Mouse (Mus musculus) hindbrain, embryonic 16.5 days (tissue): ENCODE results near the gene Mbnl1. TPM values are rescaled to one million over a fixed set of nuclear protein-coding genes. Genes with fewer than 3 reads are reported as not detected.

Experiments used
- ATAC-seq: fragments of 200-750 bp; cut with Nextera tagmentation; 2 replicates; pipeline ENCODE4 v1.8.0; 2017; ENCODE audit warnings: moderate TSS enrichment, moderate library complexity
- H3K27ac ChIP-seq: fragments of 300-500 bp; sonication (generic); 2 replicates; pipeline ENCODE4 v1.5.1; 2014; ENCODE audit warnings: low read depth, mild to moderate bottlenecking, control low read depth, low read length, moderate library complexity
- H3K27me3 ChIP-seq: fragments of 300-500 bp; sonication (generic); replicated peaks from 2 replicates; pipeline ENCODE4 v1.6.1; 2014; ENCODE audit warnings: low read length; ENCODE audit not compliant: control insufficient read depth, insufficient read depth
- H3K36me3 ChIP-seq: fragments of 300-500 bp; sonication (generic); 2 replicates; pipeline ENCODE4 v1.6.1; 2014; ENCODE audit warnings: mild to moderate bottlenecking, low read length, moderate library complexity, mixed read lengths; ENCODE audit not compliant: control insufficient read depth, insufficient read depth
- H3K4me1 ChIP-seq: fragments of 300-500 bp; sonication (generic); 2 replicates; pipeline ENCODE4 v1.6.1; 2014; ENCODE audit warnings: low read depth, low read length; ENCODE audit not compliant: control insufficient read depth, insufficient read depth
- H3K4me2 ChIP-seq: fragments of 300-500 bp; sonication (generic); 2 replicates; pipeline ENCODE4 v1.6.1; 2014; ENCODE audit warnings: mild to moderate bottlenecking, low read length, control low read depth, moderate library complexity
- H3K4me3 ChIP-seq: fragments of 300-500 bp; sonication (generic); 2 replicates; pipeline ENCODE4 v1.5.1; 2014; ENCODE audit warnings: mild to moderate bottlenecking, low read length, control low read depth, moderate library complexity
- H3K9ac ChIP-seq: fragments of 300-500 bp; sonication (generic); 2 replicates; pipeline ENCODE4 v1.6.1; 2014; ENCODE audit warnings: low read depth, mild to moderate bottlenecking, control low read depth, low read length, moderate library complexity
- H3K9me3 ChIP-seq: fragments of 300-500 bp; sonication (generic); 2 replicates; pipeline ENCODE4 v1.6.1; 2014; ENCODE audit warnings: mild to moderate bottlenecking, low read length, moderate library complexity; ENCODE audit not compliant: control insufficient read depth
- WGBS: fragments of 180-500 bp; shearing (Covaris S2); extraction: QIAGEN DNeasy Blood & Tissue Kit; methylation state at CpG from one replicate; pipeline ENCODE4 v1.1.7; 2014; 5-methylcytosine and 5-hydroxymethylcytosine counted together
- polyA plus RNA-seq: library from polyadenylated mRNA; unstranded; fragments of >200 nt; fragmentation: Nextera tagmentation; extraction: Ambion mirVana; gene quantifications from 2 replicates; pipeline ENCODE4 v1.2.1, GENCODE M21; 2015

Gene Mbnl1
- polyA plus RNA-seq, 1 experiment from 2014 or later: 45.0 TPM

DNA sequence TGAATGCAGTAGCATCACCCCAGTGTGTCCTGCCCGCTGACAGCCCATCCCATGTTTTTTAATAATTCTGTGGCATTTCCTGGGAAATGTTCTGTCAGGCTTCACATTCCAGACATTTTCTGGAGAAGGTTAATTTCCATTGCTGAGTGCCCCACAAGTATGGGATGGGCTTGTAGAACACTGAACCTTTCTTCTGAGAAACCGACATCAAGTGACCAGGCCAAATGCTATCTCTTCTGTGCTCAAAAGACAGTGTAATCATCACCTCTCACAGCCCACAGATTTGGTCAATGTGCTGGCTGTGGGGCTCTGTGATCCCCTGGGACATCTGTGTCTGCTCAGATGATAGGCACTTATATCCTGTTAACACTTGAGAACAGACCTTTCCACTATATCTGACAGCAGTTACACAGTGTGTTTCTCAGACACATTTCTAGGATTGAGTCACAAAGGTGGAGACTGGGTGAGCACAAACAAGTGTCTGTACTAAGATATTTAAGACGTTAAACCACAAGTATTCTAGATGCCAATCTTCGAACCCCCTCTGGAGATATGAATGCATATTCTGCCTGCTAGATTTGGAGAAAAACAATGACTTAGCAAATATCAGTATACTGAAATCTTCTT is 130.4 kb downstream of the Mbnl1 start:
- Histone ChIP-seq H3K9me3 (no peaks in the 10 kb centered on the region), H3K9ac (no peak overlapping the region), H3K4me1 (no peaks in the 10 kb centered on the region), H3K4me2 (no peak overlapping the region), H3K36me3 (no peaks in the 10 kb centered on the region), H3K27ac (no peak overlapping the region), H3K27me3 (no peaks in the 10 kb centered on the region), H3K4me3 (no peak overlapping the region)
- ATAC-seq: no peak
- 86% methylated on average over 4 of the region's 4 CpGs for WGBS

GRCm38 (mm10) chr3:60603637-60604036 is 131.0 kb downstream of the Mbnl1 start:
- no peaks in the 10 kb centered on the region for H3K36me3 ChIP-seq
- 92% methylated on average over 4 of the region's 4 CpGs for WGBS
- no peaks in the 10 kb centered on the region for H3K9me3 ChIP-seq
- no peak for ATAC-seq
- no peak overlapping the region for H3K9ac ChIP-seq
- no peaks in the 10 kb centered on the region for H3K27me3 ChIP-seq
- H3K4me2 ChIP-seq: no peak overlapping the region
- H3K4me3 ChIP-seq: no peak overlapping the region
- no peaks in the 10 kb centered on the region for H3K4me1 ChIP-seq
- no peak overlapping the region for H3K27ac ChIP-seq

DNA sequence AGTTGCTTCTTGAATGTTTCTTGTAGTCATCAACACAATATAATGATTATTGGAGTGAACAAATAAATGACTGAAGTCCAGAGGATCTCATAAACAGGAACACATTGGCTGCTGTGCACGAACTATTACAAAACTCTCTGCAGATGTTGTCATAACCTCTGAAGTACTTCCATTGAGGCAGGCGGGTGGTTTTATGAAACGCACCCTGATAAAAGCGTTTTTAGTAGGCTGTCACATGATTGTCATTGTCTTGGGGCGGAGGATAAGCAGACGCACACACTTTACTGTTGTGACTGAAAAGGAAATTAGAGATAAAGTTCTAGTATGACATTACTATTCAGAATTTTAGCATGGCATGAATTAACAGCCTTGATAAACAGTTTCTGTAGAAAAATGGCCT is 131.6 kb downstream of the Mbnl1 start:
- Histone ChIP-seq H3K4me2 (no peak overlapping the region), H3K4me3 (no peak overlapping the region), H3K9me3 (no peaks in the 10 kb centered on the region), H3K27ac (no peak overlapping the region), H3K9ac (no peak overlapping the region), H3K36me3 (no peaks in the 10 kb centered on the region), H3K4me1 (no peaks in the 10 kb centered on the region), H3K27me3 (no peaks in the 10 kb centered on the region)
- WGBS: 91% methylated on average over 6 of the region's 6 CpGs
- ATAC-seq: no peak

- H3K4me1 ChIP-seq: no peaks in the 10 kb centered on the region
- H3K4me3 ChIP-seq: no peak overlapping the region
- 7% methylated on average over 2 of the region's 2 CpGs for WGBS
- ATAC-seq: 0 out of 2 replicates have a peak, but pooled peaks have one; percentile 45
- no peak overlapping the region for H3K4me2 ChIP-seq
- no peaks in the 10 kb centered on the region for H3K36me3 ChIP-seq
- H3K27me3 ChIP-seq: no peaks in the 10 kb centered on the region
- H3K27ac ChIP-seq: no peak overlapping the region
- no peaks in the 10 kb centered on the region for H3K9me3 ChIP-seq
- no peak overlapping the region for H3K9ac ChIP-seq
Measured at GRCm38 (mm10) chr3:60608952-60609403, 136.3 kb downstream of the Mbnl1 start.

DNA sequence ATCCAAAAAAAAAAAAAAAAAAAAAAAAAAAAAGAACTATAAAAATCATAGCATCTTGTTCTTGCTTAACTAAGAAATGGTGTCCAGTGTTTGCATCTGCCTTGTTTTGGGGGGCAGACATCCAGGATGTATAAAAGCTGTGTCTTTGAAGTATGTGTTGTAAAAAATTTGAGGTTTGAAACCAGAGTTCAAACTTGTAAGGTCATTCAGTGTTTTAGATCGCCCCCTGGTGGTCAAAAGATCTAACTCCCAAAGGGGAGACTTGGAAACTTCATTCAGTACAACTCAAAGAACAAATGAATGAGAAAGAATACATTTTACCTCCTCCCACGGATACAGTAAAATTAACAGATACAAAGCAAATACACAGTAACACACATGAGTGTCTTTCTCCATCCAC is 139.2 kb downstream of the Mbnl1 start:
- no peak overlapping the region for H3K9ac ChIP-seq
- no peaks in the 10 kb centered on the region for H3K36me3 ChIP-seq
- H3K4me3 ChIP-seq: no peak overlapping the region
- no peaks in the 10 kb centered on the region for H3K4me1 ChIP-seq
- no peak for ATAC-seq
- no peak overlapping the region for H3K4me2 ChIP-seq
- no peaks in the 10 kb centered on the region for H3K9me3 ChIP-seq
- no peaks in the 10 kb centered on the region for H3K27me3 ChIP-seq
- WGBS: 10% methylated on average over 2 of the region's 2 CpGs
- no peak overlapping the region for H3K27ac ChIP-seq

DNA sequence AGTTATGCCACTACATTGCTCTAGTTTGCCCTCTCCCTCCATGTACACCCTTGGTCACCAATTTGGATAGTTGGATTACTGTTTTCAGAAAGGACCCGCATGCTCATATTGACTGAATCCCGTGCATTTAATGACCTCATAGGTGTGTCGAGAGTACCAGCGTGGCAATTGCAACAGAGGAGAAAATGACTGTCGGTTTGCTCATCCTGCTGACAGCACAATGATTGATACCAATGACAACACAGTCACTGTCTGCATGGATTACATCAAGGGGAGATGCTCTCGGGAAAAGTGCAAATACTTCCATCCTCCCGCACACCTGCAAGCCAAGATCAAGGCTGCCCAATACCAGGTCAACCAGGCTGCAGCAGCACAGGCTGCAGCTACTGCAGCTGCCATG is 140.5 kb downstream of the Mbnl1 start:
- H3K4me2 ChIP-seq: no peak overlapping the region
- no peak overlapping the region for H3K9ac ChIP-seq
- no peaks in the 10 kb centered on the region for H3K9me3 ChIP-seq
- no peak overlapping the region for H3K4me3 ChIP-seq
- H3K4me1 ChIP-seq: no peaks in the 10 kb centered on the region
- 88% methylated on average over 7 of the region's 7 CpGs for WGBS
- no peak overlapping the region for H3K27ac ChIP-seq
- no peaks in the 10 kb centered on the region for H3K27me3 ChIP-seq
- no peaks in the 10 kb centered on the region for H3K36me3 ChIP-seq
- no peak for ATAC-seq

DNA sequence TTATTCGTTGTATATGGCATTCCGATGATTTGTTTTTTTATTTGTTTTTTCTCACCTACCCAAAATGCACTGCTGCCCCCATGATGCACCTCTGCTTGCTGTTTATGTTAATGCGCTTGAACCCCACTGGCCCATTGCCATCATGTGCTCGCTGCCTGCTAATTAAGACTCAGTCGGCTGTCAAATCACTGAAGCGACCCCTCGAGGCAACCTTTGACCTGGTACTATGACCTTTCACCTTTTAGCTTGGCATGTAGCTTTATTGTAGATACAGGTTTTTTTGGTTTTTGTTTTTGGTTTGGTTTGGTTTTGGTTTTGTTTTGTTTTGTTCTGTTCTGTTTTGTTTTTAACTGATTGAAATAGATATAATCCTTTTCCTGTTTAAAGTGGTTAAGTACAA is 141.9 kb downstream of the Mbnl1 start:
- Histone ChIP-seq H3K4me2 (no peak overlapping the region), H3K4me3 (no peak overlapping the region), H3K27ac (no peak overlapping the region), H3K27me3 (no peaks in the 10 kb centered on the region), H3K9me3 (no peaks in the 10 kb centered on the region), H3K4me1 (no peaks in the 10 kb centered on the region), H3K36me3 (peaks cover 3% of the 10 kb centered on the region; the same call in 1 of the 2 replicates), H3K9ac (no peak overlapping the region)
- WGBS: 77% methylated on average over 7 of the region's 7 CpGs
- no peak for ATAC-seq

GRCm38 (mm10) chr3:60615057-60615606 is 142.5 kb downstream of the Mbnl1 start:
- Histone ChIP-seq H3K9me3 (no peaks in the 10 kb centered on the region), H3K4me2 (peak overlapping the region; percentile 0; the same call in 1 of the 2 replicates), H3K4me3 (no peak overlapping the region), H3K27me3 (no peaks in the 10 kb centered on the region), H3K36me3 (peaks cover 3% of the 10 kb centered on the region; the same call in 1 of the 2 replicates), H3K9ac (no peak overlapping the region), H3K27ac (no peak overlapping the region), H3K4me1 (no peaks in the 10 kb centered on the region)
- WGBS: 60% methylated on average over 11 of the region's 11 CpGs
- peak; percentile 53 for ATAC-seq

DNA sequence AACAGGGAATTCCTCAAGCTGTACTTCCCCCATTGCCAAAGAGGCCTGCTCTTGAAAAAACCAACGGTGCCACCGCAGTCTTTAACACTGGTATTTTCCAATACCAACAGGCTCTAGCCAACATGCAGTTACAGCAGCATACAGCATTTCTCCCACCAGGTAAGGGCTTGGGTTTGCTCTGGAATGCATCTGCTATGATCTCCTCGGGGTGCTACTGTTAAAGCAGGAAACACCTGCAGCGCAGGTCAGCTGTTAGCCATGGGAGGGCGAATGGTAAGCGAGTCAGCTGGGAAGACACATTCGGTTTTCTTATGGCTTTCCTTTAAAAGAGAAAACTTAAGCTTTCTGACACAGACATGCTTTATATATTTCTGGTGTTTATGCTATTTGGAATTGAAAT is 143.0 kb downstream of the Mbnl1 start:
- Histone ChIP-seq H3K27ac (no peak overlapping the region), H3K36me3 (peaks cover 3% of the 10 kb centered on the region; the same call in 1 of the 2 replicates), H3K4me3 (no peak overlapping the region), H3K27me3 (no peaks in the 10 kb centered on the region), H3K9me3 (no peaks in the 10 kb centered on the region), H3K4me2 (no peak overlapping the region), H3K4me1 (no peaks in the 10 kb centered on the region), H3K9ac (no peak overlapping the region)
- ATAC-seq: no peak
- 62% methylated on average over 7 of the region's 7 CpGs for WGBS
